ENCODE assay signal across 8 mouse cellular contexts in the genomic region with DNA sequence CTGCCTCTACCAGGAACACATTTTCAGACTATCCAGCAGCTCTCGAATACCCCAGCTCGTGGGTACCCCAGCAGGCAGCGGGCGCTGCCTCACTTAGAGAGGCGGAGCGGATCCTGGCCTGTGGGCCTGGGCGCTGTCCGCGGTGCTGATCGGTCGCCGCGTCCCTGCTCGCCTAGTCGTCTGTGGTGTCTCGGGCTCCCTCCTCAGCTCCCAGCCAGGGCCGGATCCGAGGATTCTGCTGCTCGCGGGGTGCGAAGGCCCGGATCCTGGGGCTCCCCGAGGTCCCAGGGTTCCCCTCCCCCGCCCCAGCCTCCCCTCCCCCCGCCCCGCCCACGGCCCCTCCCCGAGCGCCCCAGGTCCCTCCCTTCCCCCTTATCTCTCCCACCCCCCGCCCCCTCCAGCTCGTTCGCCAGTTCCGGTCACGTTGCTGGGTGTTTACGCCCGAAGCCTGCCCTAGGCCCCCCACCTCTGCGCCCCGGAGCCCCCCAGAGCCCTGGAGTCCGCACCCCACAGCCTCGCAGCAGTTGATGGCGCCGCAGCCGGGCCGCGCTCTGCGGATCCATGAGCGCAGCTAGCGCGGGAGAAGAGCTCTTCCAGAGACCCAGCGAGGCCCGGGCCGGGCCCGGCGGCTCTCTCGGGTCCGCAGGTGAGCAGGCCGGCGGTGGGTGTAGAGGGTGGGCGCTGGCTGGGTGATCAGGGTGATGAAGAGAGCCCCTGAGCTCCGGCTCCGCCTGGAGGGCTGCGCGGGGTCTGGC. TPM values are rescaled to one million over a fixed set of nuclear protein-coding genes. Genes with fewer than 3 reads are reported as not detected.
A peak's percentile ranks its signal among the peaks of the same experiment; 100 is the strongest.
DNase-seq lines count a peak whose midpoint lies in the region; ATAC-seq and TF ChIP-seq lines count a peak whose summit lies in the region.

TSS of gene Ccdc92b (plus strand) at position 405 of the 755 bp plus-strand sequence.

- H3K27me3 ChIP-seq in forebrain, embryonic 14.5 days (replicated peaks; ENCODE audit: control insufficient read depth, insufficient read depth, low read length): peaks cover 8% of the 10 kb centered on the region; the same call in 1 of the 2 replicates
- H3K27me3 ChIP-seq in thymus, adult 2 months (ENCODE audit: control insufficient read depth, insufficient read depth, low read length): no peaks in the 10 kb centered on the region; the same call in 1 of the 2 replicates

- intact Hi-C loops in heart, postnatal 10 days (cut with DNase I): no loop called here

- H3K27ac ChIP-seq in ES-E14 (ENCODE audit: insufficient read depth, low read depth, low read length, poor library complexity, severe bottlenecking): no peak within 1 kb of the TSS
- H3K27ac ChIP-seq in forebrain, embryonic 14.5 days (ENCODE audit: low read depth, low read length): no peak within 1 kb of the TSS
- H3K27ac ChIP-seq in thymus, adult 2 months (ENCODE audit: control insufficient read depth, insufficient read depth, low read length): no peak within 1 kb of the TSS

- H3K4me2 ChIP-seq in forebrain, embryonic 14.5 days (ENCODE audit: low read length): peak within 1 kb of the TSS; percentile 70

- TF ChIP-seq CTCF in lung, adult 2 months (IDR thresholded peaks at IDR 0.05; ENCODE audit: insufficient read depth, low read length): no peak
- TF ChIP-seq CTCF in thymus, adult 2 months (IDR thresholded peaks at IDR 0.05; ENCODE audit: borderline replicate concordance, control insufficient read depth, extremely low read depth, insufficient read depth, low read length, poor library complexity): 0 out of 2 replicates have a peak, but pooled peaks have one; percentile 33

- WGBS in forebrain, embryonic 14.5 days: under 1% methylated on average over 48 of the region's 63 CpGs
- WGBS in lung, adult 2 months: 3% methylated on average over 53 of the region's 63 CpGs
- 5% methylated on average over 58 of the region's 63 CpGs for WGBS in thymus, adult 2 months

- peaks cover 2 to 5% of the 10 kb centered on the region in 2 experiments; a peak in 1 of 4 replicates for H3K4me1 ChIP-seq in ES-E14 (ENCODE audit: control insufficient read depth in 2 of 2, insufficient read depth in 2 of 2, low read length in 2 of 2, poor library complexity in 1 of 2)
- H3K4me1 ChIP-seq in forebrain, embryonic 14.5 days (ENCODE audit: control insufficient read depth, insufficient read depth, low read length): 0 out of 2 replicates have a peak, but pooled peaks cover 3% of the 10 kb centered on the region
- no peaks in the 10 kb centered on the region for H3K4me1 ChIP-seq in lung, adult 2 months (ENCODE audit: control insufficient read depth, insufficient read depth, low read length)
- H3K4me1 ChIP-seq in thymus, adult 2 months (replicated peaks; ENCODE audit: control insufficient read depth, insufficient read depth, low read length): no peaks in the 10 kb centered on the region

- peak within 1 kb of the TSS; percentile 95 to 97 for H3K4me3 ChIP-seq in ES-E14 (ENCODE audit: insufficient read depth in 1 of 2, low read depth in 1 of 2, low read length in 2 of 2, poor library complexity in 1 of 2, severe bottlenecking in 1 of 2)
- peak within 1 kb of the TSS; percentile 56 for H3K4me3 ChIP-seq in forebrain, embryonic 14.5 days (ENCODE audit: low read depth, low read length)
- no peak within 1 kb of the TSS for H3K4me3 ChIP-seq in lung, adult 2 months (replicated peaks; ENCODE audit: extremely low read depth, low read depth, low read length)
- no peak within 1 kb of the TSS for H3K4me3 ChIP-seq in thymus, adult 2 months (ENCODE audit: control insufficient read depth, insufficient read depth, low read length)

- no peaks in the 10 kb centered on the region for H3K9me3 ChIP-seq in ES-E14 (ENCODE audit: control insufficient read depth, insufficient read depth, low read depth, low read length)
- no peaks in the 10 kb centered on the region for H3K9me3 ChIP-seq in forebrain, embryonic 14.5 days (replicated peaks; ENCODE audit: control insufficient read depth, low read length)

- in situ Hi-C loops in ES-E14 (cut with MboI; ENCODE audit: low sequenced_read_pairs in 2 of 2, unreplicated experiment in 2 of 2): no loop called here

- H3K36me3 ChIP-seq in ES-E14 (ENCODE audit: control insufficient read depth, insufficient read depth, low read length, poor library complexity, severe bottlenecking): peaks cover 8% of the 10 kb centered on the region; the same call in 1 of the 2 replicates
- no peaks in the 10 kb centered on the region for H3K36me3 ChIP-seq in forebrain, embryonic 14.5 days (ENCODE audit: control insufficient read depth, insufficient read depth, low read length)
- H3K36me3 ChIP-seq in thymus, adult 2 months (ENCODE audit: control insufficient read depth, insufficient read depth, low read length): no peaks in the 10 kb centered on the region

- TF ChIP-seq POLR2A in lung, adult 2 months (IDR thresholded peaks at IDR 0.05; ENCODE audit: borderline replicate concordance, extremely low read depth, low read depth, low read length): no peak
- no peak for TF ChIP-seq POLR2A in thymus, adult 2 months (IDR thresholded peaks at IDR 0.05; ENCODE audit: control insufficient read depth, extremely low read depth, insufficient read depth, low read length, poor library complexity)

- H3K9ac ChIP-seq in ES-E14 (ENCODE audit: insufficient read depth, low read depth, low read length, poor library complexity, severe bottlenecking): peak within 1 kb of the TSS; percentile 87
- H3K9ac ChIP-seq in forebrain, embryonic 14.5 days (ENCODE audit: low read length): peak within 1 kb of the TSS; percentile 66

- ATAC-seq in forebrain, embryonic 14.5 days: peak; percentile 89
- 0 out of 2 replicates have a peak, but pooled peaks have one; percentile 26 for ATAC-seq in neutrophil, adult 5-6 weeks (ENCODE audit: extremely low read depth, insufficient number of reproducible peaks, low FRiP score, poor library complexity, severe bottlenecking)

- DNase-seq in ES-E14 (ENCODE audit: low read depth, low spot score): peak; percentile 73
- peak; percentile 65 for DNase-seq in cerebellum, adult 11 months
- peak; percentile 80 for DNase-seq in forebrain, embryonic 14.5 days (ENCODE audit: low spot score)
- peak; percentile 88 to 89 for DNase-seq in heart, postnatal 10 days
- DNase-seq in kidney, postnatal 4 days: peak; percentile 95 to 96
- peak; percentile 67 for DNase-seq in lung, adult 2 months
- peak; percentile 82 for DNase-seq in thymus, adult 2 months

TF ChIP-seq in ES-E14, 5 proteins besides CTCF, POLR2A, EP300 and RAD21:
- no peak for TF ChIP-seq ZNF384 (IDR thresholded peaks at IDR 0.05; ENCODE audit: low read depth, low read length)
- TF ChIP-seq MAFK (IDR thresholded peaks at IDR 0.05; ENCODE audit: insufficient read depth, low read depth, low read length): no peak
- no peak for TF ChIP-seq HCFC1 (IDR thresholded peaks at IDR 0.05; ENCODE audit: borderline replicate concordance, insufficient read depth, low read length)
- TF ChIP-seq CHD2 (IDR thresholded peaks at IDR 0.05; ENCODE audit: low read depth, low read length): no peak
- no peak for TF ChIP-seq ZC3H11A (IDR thresholded peaks at IDR 0.05; ENCODE audit: borderline replicate concordance, low read depth, low read length)

RNA-seq across cellular contexts. Expression of gene Ccdc92b, which starts in this region (rescaled TPM):
- 1.8 and 3.3 TPM in 2 replicates for total RNA-seq in ES-E14 (2012; rRNA removed)
- 2.3 and 3.2 TPM in 2 replicates for polyA plus RNA-seq in forebrain, embryonic 14.5 days (2014; fragmentation: Nextera tagmentation; extraction: Ambion mirVana)
- under 1 TPM; 0.45 to 0.52 TPM for total RNA-seq in heart, postnatal 10 days (2021)
- 0.51 TPM in 2 replicates for polyA plus RNA-seq in lung, adult 2 months (2012; rRNA removed)
- total RNA-seq in neutrophil, adult 5-6 weeks (2017): not detected in 2 replicates
- polyA plus RNA-seq in thymus, adult 2 months (2012; rRNA removed): 0.19 and 0.22 TPM in 2 replicates

Comparison
In these comparisons a context has a peak if more than half of its experiments do, and no peak if none do; other contexts are left out.
1. Peak in DNase-seq in heart, postnatal 10 days; RNA of the gene not detected or under 1 TPM.
2. Peak in DNase-seq in lung, adult 2 months; RNA of the gene not detected or under 1 TPM.
3. Peak in ATAC-seq in neutrophil, adult 5-6 weeks; RNA of the gene not detected or under 1 TPM.
4. Peak in DNase-seq in thymus, adult 2 months; RNA of the gene not detected or under 1 TPM.
5. H3K4me3 ChIP-seq: peak in ES-E14 (2 of 2) and forebrain, embryonic 14.5 days (single experiment); none in lung, adult 2 months (single experiment) and thymus, adult 2 months (single experiment).
6. Peak in every context shown above with its lines, with median percentiles within 50 percentile points of each other: DNase-seq.